Mouse (Mus musculus): ENCODE measurements around the gene Pik3cd.
"Not testable (repeated sequence)": the region's sequence is repeated elsewhere in the genome, so short reads cannot be mapped to it uniquely, and the experiment has no call there.

The Pik3cd gene

DNA sequence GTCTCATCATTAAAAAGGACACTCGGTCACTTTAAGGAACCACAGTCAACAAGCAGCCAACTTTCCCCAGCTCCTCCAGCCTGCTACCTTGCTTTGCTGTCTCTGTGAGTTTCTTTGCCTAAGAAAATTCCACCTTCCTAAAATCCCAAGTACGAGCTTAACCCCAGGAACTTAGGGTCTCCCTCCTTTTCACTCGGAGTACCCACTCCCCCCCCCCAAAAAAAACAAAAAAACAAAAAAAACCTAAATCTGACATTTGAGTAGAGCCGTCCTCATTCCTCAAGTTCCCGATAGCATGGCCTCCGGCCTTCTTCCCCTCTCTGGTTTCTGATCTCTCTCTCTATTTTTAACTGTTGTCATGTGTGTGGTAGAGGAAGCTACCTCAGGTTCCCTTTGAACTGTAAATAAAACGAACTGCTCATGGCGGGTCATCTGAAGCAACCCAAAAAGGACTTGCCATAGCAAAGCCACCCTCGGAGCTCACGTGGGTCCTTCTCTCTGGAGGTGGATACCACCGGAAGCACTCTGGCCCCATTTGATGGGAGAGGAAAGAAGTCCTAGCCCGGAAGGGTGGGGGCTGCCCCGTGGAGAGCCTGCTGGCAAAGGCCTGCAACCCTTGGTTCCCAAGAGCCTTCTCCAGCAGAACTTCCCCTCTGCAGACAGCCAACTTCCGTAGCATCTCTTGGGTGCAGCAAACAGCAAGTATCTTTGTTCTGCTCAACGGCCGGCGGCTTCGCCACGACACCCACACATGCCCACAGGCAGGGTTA, at the start of gene Pik3cd:
TSS of gene Pik3cd (minus strand) at position 362 of the 770 bp plus-strand sequence.
- no peak for DNase-seq (ENCODE audit: low read depth, low spot score)

DNA sequence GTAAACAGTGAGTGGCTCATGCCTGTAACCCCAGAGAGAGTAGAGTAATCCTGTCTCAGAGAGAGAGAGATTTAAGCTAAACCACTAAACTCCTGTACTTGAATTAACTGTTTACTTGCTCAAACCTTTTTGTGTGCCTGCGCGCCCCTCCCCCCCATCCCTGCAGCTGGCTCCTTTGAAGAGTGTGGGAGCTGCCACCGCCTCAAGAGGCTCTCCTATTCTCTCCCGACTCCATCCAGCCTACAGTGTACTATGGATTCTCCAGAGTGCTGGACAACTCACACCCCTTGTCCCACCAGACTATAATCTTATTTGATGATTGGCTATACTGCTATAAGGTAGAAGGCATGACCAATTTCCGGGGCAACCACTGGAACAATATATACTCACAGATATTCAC, 48.3 kb upstream of the Pik3cd start:
- peak; percentile 47 for DNase-seq (ENCODE audit: low read depth, low spot score)

DNA sequence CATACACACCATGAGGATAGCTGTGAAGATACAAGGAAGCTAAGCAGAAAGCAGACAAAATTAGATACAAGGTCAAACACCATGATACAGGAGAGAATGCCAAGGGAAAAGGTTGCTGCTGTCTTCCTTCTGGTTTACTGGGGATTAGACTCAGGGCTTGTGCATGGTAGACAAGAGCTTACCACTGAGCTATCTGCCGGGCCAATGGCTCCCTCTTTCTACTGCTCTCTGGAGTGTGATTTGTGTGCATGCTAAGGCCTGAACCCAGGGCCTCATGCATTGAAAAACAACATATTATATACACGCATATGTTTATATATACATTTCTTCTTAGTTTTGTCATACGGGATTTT, 47.3 kb upstream of the Pik3cd start:
- not testable (repeated sequence) for DNase-seq (ENCODE audit: low read depth, low spot score)

DNA sequence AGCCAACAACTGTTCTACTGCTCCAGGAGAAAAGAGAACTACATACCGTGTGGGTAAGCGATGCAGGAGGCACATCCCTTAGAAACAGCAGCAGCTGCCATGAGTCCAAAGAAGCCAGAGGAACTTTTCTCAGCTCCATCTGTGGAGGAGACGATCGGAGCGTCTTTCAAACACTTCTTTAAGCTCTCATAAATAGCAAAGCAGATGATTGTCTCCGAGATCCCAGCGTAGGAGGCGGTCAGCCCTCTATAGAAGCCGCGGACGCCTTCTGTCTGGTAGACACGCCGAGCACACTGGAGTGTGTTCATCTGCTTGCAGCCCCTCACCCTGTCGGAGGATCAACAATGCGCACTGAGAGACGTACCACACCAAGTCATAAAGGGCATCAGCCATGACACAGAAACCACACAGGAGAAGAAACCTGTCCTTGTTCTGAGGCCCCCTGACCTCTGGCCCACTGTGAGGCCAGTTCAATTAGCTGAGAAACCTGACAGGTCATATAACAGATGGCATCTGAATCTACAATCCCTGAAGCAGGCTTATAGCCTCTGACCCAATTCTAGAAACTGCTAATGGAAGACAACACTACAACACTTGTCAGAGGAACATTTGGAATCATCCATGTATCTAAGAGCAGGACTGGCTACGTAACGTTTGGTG, 46.8 kb upstream of the Pik3cd start:
- no peak for DNase-seq (ENCODE audit: low read depth, low spot score)

DNA sequence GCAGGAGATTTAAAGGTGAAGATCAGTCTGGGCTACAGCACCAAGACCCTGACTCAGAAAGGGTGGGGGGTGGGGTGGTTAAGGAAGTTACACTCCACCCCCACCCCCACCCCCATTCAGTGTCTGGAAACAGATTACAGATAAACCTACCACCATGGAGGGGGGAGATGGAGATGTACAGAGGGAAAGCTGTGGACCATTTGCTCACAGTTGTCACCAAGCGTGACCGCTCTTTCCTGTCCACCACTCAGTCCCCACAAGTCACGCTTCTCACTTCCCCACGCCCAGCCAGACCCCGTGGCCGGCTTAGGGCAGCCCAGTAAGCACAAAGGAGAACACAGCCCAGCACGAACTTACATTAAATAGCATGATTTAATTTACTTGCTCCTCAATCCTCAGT, 41.7 kb upstream of the Pik3cd start:
- no peak for DNase-seq (ENCODE audit: low read depth, low spot score)

DNA sequence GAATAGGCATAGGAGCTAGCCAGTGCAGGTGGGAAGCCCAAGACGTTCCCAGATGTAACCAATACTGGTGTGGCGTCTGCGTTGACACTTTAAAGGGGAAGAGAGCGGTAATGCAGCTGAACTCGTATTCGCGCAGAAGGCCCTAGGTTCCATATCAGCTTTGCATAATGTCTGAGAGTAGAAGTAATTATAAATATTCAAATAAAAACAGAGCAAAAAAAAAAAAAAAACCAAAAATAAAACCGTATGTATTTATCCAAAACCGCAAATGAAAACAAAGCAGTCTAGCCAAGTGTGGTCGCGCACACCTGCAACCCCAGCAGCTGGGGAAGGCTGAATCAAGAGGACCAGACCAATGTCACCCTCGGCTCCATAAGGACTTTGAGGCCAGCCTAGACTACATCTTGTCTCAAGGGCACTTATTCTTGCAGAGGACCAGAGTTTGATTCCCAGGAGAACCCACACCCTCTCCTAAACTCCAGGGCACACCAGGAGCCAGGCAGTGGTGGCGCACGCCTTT, 39.7 kb upstream of the Pik3cd start:
- DNase-seq (ENCODE audit: low read depth, low spot score), result no peak

DNA sequence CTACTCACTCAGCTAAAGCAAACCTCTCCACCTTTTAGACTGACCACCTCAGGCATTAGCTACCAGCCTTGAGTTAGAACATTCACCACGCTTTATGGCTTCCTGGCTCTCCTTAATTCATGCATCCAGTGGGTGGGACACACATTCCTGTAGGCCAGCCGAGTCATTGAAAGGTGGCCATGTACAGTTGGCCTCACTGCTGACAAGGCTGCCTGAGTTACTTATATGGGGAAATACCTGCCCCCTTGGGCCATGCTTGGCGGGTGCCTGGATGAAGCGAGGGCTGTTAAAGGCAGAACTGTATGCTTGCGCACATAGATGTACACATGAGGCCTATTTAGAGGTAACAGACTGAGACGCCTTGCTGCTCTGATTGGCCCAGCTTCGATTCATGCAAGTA, 37.9 kb upstream of the Pik3cd start:
- DNase-seq (ENCODE audit: low read depth, low spot score), result no peak

DNA sequence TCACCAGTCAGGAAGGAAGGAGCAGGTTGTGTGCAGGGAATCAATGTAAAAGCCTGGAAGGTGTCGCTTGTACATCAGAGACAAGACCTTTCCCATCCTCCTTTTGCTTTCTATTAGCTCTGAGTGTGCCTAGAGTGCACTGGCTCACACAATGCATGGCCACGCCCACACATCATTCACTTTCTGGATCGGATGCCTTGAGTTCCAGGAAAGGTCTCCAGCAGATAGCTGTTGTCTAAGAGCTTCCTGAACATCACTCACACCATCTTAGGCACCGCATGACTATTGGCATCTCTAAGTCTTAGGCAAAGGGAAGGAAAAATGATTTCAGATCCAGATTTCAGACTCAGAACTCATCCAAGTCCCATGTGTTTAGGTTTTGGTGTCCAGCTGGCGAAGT, 37.1 kb upstream of the Pik3cd start:
- DNase-seq (ENCODE audit: low read depth, low spot score), result peak; percentile 88

DNA sequence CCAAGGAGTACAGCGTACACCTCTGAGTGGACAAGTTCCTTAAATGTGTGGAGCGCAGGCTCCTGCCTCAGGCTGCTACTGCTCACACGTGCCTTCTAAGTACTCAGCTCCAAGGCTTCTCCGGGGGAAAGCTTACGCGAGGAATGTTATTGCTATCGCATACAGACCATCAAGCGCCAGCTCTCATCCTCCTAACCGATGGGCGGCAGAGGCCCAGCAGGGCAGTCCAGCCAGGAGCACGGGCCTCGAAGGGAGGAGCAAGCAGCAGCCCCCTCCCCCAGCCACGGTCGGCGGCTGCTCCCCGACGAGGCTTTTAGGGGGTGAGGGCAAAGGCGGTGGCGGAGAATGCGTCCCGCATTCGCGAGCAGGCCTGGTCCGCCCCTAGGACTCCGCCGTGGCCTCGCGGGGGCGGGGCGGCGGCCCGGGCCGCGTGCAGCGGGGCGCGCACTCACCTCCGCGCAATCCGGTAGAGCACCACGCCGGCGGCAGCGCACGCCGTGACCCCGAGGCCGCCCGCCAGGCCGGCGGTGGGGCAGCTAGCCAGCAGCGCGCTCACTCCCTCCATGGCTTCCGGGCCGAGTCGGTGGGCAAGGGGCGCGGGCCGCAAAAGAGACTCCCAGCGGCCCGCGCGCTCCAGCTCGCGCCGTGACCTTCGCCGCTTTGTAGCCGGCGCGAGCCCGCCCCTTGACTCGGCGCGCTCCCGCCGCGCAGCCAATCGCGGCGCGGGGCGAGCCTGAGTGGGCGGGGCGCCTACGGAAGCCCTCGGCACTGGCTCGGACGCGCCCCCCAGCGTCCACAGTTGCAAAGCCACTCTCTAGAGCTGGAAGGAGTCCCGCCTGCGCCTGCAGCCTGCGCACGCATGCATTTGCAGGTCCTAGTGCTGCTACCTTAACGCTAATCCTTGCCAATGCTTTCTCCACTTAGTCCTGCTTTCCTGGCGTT, 35.3 kb upstream of the Pik3cd start, which contains the start of gene Tmem201:
TSS of gene Tmem201 (minus strand) at position 662 of the 942 bp plus-strand sequence.
- DNase-seq (ENCODE audit: low read depth, low spot score), result peak; percentile 98

DNA sequence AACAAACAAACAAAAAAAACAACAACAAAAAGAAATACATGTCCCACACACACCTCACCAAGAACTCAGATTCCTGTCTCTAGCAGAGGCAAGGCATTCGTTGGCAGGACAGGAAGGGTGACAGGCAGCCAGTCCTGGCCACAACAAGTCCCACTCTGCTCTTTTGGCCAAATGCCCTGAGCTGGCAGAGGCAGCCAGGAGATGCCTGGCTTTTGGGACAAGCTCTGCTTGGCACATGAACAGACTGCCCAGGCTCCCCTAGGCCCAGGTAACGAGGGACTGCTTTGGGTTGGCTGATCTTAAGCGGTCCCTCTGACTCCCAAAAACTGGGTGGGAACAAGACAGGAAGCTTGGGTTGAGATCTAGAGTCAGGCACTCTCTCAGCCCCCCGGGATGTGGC, 34.2 kb upstream of the Pik3cd start:
- DNase-seq (ENCODE audit: low read depth, low spot score), result no peak

DNA sequence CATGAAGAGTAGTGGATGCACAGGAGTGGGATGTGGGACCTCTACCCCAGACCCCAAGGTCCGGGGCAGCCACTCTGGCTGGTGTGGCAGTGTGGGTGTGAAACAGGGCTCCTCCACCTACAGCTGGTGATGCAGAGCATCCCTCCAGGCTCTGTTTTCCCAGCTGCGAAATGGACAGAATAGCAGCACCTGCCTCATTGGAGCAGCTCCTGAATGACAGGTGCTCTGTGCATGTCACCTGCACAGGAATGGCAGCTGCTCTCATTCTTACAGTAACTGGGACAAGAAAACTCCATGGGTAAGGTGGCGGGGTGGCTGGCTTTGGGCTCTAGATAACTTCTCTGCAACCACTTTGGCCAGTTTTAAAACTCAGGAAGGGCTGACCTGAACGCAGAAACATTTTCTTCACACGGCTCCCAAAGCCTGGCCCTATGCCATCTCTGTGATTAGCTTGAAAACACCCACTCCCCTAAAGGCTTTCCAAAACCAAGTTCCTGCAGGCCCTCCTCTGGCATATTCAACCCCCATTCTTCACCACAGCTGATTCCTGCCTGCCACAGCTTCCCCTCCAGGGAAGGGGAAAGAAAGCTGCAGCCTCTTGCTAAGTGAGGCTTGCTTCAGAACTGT, 33.4 kb upstream of the Pik3cd start:
- DNase-seq (ENCODE audit: low read depth, low spot score), result no peak

DNA sequence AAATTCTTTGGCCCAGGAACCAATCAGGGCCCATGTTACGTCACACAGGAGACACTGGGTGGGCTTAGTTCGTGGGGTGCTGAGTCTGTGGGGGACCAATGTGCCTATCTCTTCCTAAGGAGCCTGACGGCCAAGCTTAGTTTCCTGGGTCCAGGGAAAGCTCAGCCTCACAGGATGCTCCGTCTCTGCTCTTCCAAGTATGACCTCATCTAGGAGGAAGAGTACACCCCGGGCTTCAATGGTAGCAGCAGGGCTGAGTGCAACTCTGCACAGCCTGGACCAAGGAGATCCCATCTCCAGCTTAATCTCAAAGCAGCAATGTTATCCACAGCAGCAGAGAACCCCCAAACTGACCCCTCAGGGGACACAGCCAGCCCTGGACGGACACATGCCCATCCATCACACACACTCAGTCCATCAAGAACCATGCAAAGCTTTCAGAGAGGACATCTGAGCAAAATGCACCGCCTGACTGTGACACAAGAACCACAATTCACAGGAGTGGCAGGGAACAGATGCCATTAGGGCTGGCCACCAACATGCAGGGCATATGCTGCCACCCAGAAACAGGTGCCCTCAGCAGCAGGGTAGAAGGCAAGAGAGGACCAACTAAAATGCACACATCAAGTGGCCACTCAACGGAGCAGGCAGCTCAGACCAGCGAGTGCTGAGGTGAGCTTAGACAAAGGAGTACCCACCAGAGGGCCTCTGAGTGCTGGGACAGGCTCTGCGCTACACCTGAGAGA, 32.5 kb upstream of the Pik3cd start:
- no peak for DNase-seq (ENCODE audit: low read depth, low spot score)

DNA sequence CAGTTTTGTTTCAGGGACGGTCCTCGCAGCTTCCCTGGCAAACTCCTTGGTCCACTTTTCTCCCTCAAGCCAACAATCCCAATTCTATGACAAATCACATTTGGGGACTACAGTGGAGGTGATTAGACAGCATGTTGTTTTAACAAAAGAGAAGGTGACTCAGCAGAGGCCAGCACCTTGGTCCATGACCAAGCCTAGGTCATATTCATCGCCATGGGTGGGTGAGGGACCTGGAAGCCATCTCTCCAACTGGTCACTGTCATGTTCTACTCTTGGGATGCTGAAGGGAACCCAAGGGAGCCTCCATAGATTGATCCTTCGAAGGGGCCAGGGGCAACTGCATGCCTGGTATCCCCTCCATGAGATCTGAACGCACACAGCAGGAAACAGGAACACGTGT, 31.9 kb upstream of the Pik3cd start:
- DNase-seq (ENCODE audit: low read depth, low spot score), result no peak

DNA sequence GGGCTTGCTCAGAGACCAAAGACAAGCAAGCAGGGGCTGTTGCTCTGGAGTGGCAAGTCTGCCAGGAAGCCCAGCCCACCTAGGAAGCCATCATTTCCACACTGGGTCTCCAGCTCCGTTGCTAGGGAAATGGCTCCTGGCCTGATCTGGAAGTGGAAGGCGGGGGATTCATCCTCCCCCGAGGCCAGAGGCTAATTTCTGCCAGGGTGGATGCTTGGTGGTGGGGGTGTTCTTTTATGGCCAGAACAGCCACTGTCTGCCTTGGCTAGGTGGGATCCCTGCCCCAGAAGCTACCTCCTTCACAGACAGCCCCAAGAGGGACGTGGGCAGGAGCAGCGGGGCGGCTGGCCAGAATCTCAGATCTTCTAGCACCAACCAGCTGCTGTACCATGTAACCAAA, 31.4 kb upstream of the Pik3cd start:
- DNase-seq (ENCODE audit: low read depth, low spot score), result peak; percentile 42

DNA sequence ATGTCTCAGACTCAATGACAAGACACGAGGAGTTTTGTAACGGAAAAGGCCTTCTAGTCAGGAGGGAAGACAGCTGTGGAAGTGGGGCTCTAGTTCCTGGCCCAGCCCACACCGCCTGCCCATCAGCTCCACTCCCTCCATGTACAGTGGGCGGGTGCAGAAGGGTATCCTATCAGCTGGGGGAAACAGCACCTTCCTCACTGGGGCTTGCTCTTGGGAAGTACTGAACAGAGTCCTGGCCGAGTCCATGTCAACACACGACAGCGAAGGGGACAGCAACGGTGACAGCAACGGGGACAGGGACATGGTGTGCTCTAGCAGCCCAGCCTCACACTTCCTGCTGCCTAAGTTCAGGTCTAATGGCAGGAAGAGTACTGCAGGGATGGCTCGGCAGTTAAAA, 30.4 kb upstream of the Pik3cd start:
- DNase-seq (ENCODE audit: low read depth, low spot score), result no peak

DNA sequence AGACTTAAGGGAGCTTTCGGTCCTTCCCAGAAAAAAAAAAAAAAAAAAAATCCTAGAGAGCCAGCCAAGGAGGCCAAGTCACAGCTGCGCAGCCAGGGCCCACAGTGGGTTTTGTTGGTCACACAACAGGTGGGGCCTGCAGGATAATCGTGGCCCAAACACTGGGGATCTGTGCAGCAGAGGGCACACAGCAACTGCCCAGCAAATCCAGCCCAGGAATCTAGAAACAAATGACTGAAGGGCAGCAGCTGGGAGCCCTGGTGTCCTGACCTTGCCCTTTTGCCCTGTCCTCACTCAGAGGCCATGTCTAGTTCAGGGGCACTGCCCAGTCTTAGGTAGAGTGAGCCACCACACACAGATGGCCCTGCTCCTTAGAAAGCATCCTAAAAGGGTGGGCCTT, 29.9 kb upstream of the Pik3cd start:
- DNase-seq (ENCODE audit: low read depth, low spot score), result no peak

DNA sequence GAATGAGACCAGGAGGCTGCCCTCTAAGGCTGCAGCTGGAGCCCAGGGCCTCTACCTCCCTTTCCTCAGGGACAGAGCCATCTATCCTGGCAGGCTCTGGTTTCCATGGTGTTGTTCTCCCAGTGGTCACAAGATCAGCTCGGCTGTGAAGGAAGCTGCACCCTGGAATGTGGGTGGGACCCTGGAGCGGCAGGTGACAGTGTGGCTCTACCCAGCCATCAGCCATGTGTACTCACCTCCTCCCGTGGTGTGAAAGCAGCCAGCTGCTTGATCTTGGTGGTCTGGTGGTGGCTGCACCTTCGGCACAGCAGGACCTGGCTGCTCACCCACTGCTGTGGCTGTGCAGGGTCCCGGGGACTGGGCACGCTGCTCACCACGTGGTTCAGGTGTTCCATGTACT, 28.5 kb upstream of the Pik3cd start:
- peak; percentile 87 for DNase-seq (ENCODE audit: low read depth, low spot score)

DNA sequence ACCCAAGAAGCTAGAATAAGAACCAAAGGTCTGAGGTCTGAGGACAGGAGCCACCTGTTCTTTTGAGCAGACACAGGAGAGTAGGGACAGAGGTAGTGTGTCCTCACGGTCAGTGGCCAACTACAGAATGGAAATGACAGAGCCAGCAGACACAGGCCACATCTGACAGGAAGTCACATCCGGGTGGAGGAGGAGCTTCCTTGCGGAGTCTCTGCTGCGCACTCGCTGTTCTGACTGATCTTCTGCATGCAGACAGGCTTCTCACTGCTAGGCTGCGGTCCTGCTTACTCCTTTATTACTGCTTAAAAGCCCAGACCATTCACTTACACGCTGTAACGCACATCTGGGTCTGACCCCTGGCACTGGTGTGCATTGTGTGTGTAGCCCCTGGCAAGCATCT, 26.4 kb upstream of the Pik3cd start:
- no peak for DNase-seq (ENCODE audit: low read depth, low spot score)

DNA sequence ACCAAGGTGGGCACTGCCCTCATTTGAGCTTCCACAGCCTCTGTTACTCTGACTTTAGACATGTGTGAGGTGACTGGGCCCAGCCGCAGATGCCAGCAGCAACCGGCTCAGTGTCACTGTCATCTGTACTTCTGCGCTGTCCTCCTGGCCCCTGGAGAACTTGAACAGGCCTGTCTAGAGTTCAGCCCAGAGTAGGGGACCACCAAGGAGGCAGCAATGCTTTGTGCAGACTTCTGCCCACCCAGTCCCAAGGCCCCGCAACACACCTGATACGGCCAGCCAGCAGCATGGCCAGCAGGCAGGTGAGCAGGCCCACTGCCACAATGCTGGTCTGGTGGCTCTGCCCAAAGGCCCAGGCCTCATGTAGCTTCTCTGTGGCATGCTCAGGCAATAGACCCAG, 25.3 kb upstream of the Pik3cd start:
- DNase-seq (ENCODE audit: low read depth, low spot score), result no peak

DNA sequence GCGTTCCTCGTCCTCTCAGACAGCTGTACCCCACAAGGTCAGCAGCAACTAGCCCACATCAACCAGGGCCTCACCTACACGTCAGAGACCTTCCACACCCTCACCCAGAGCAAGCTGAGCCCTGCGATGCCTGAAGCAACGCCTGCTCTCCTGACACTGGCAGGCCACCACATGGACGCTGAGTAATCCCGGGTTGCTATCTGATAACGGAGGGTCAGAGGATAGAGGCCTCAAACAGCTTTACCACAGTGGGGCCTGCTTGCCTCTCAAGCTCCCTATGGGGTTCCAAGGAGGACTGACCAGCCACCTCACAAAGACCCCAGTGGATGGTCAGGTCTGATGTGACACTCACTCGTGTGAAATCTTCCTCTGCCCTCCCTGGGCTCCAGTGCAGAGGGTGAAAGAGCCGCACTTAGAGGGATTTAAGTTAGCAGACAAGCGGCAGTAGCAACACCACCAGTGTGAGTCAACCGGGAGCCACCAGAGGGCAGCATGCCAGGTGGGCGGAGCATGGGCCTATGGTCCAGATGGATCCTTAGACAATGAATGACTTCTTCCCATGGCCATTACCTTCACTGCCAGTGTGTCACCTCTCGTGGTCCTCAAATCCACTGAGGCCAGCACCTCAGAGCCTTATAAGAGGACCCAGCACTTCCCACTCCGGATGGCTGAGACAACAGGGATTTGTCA, 23.4 kb upstream of the Pik3cd start:
- peak; percentile 85 for DNase-seq (ENCODE audit: low read depth, low spot score)
